Mouse (Mus musculus) retina, embryonic 14.5 days (tissue): ENCODE results near the gene Zcchc14.
"Not testable (repeated sequence)": the region's sequence is repeated elsewhere in the genome, so short reads cannot be mapped to it uniquely, and the experiment has no call there.

Source experiments
- DNase-seq: peaks from one replicate; pipeline ENCODE4 v3.0.0-alpha.2; 2015; ENCODE audit warnings: low spot score

Gene Zcchc14

GRCm38 (mm10) chr8:121652774-121653323 lies at the start of gene Zcchc14:
Gene Zcchc14, minus strand, starts transcription at chr8:121652901.
- peak; percentile 99 for DNase-seq

- no peak for DNase-seq
Observed at GRCm38 (mm10) chr8:121699936-121700335, 47.2 kb upstream of the Zcchc14 start.

- peak; percentile 44 for DNase-seq
Observed at GRCm38 (mm10) chr8:121698615-121699101, 46.0 kb upstream of the Zcchc14 start.

- peak; percentile 70 for DNase-seq
Observed at GRCm38 (mm10) chr8:121697735-121698614, 45.3 kb upstream of the Zcchc14 start.

GRCm38 (mm10) chr8:121695585-121696184 lies 43.0 kb upstream of the Zcchc14 start:
- DNase-seq: no peak

GRCm38 (mm10) chr8:121694453-121694852 lies 41.8 kb upstream of the Zcchc14 start:
- peak; percentile 74 for DNase-seq

- DNase-seq: no peak
Observed at GRCm38 (mm10) chr8:121688496-121688895, 35.8 kb upstream of the Zcchc14 start.

GRCm38 (mm10) chr8:121687455-121688161 lies 34.9 kb upstream of the Zcchc14 start:
- DNase-seq: peak; percentile 62

- DNase-seq: peak; percentile 69
Observed at GRCm38 (mm10) chr8:121685419-121685818, 32.7 kb upstream of the Zcchc14 start.

- DNase-seq: no peak
Observed at GRCm38 (mm10) chr8:121683083-121683832, 30.6 kb upstream of the Zcchc14 start.

GRCm38 (mm10) chr8:121681457-121681856 lies 28.8 kb upstream of the Zcchc14 start:
- DNase-seq: no peak

- DNase-seq: no peak
Observed at GRCm38 (mm10) chr8:121680896-121681295, 28.2 kb upstream of the Zcchc14 start.

GRCm38 (mm10) chr8:121678696-121679095 lies 26.0 kb upstream of the Zcchc14 start:
- DNase-seq: no peak

GRCm38 (mm10) chr8:121675701-121676100 lies 23.0 kb upstream of the Zcchc14 start:
- no peak for DNase-seq

- no peak for DNase-seq
Observed at GRCm38 (mm10) chr8:121675161-121675560, 22.5 kb upstream of the Zcchc14 start.

- peak; percentile 45 for DNase-seq
Observed at GRCm38 (mm10) chr8:121674524-121674923, 21.8 kb upstream of the Zcchc14 start.

- DNase-seq: peak; percentile 45
Observed at GRCm38 (mm10) chr8:121673917-121674316, 21.2 kb upstream of the Zcchc14 start.

- DNase-seq: no peak
Observed at GRCm38 (mm10) chr8:121673153-121673552, 20.5 kb upstream of the Zcchc14 start.

GRCm38 (mm10) chr8:121669208-121669607 lies 16.5 kb upstream of the Zcchc14 start:
- no peak for DNase-seq

GRCm38 (mm10) chr8:121668553-121668952 lies 15.9 kb upstream of the Zcchc14 start:
- no peak for DNase-seq

- not testable (repeated sequence) for DNase-seq
Observed at GRCm38 (mm10) chr8:121667936-121668500, 15.3 kb upstream of the Zcchc14 start.
